Mouse (Mus musculus): ENCODE measurements around the gene Kxd1. TPM values are rescaled to one million over a fixed set of nuclear protein-coding genes. Genes with fewer than 3 reads are reported as not detected.

Kxd1 gene
- polyA plus RNA-seq, 1 experiment from 2014 or later = 59.0 TPM

GRCm38 (mm10) chr8:70503062-70503750 is 24.6 kb downstream of the Kxd1 start:
- WGBS = 15% methylated on average over 46 of the region's 46 CpGs
- Histone ChIP-seq H3K27ac (ENCODE audit: low read depth) (no peak overlapping the region), H3K4me2 (peak overlapping the region; percentile 12; the same call in 1 of the 2 replicates), H3K9ac (no peak overlapping the region), H3K36me3 (ENCODE audit: insufficient read depth) (peaks cover 24% of the 10 kb centered on the region), H3K27me3 (ENCODE audit: insufficient read depth, low read length) (peaks cover 43% of the 10 kb centered on the region), H3K4me3 (ENCODE audit: low read depth, low read length) (no peak overlapping the region), H3K9me3 (ENCODE audit: low read depth, low read length) (no peaks in the 10 kb centered on the region), H3K4me1 (ENCODE audit: insufficient read depth) (peaks cover 12% of the 10 kb centered on the region)
- DNase-seq = peak; percentile 88
- TF ChIP-seq CTCF (IDR thresholded peaks at IDR 0.05; ENCODE audit: low read depth) = peak; percentile 82
- ATAC-seq (ENCODE audit: insufficient read depth) = no peak

- DNase-seq = no peak
- WGBS = 42% methylated on average over 12 of the region's 12 CpGs
- no peak overlapping the region for H3K4me3 ChIP-seq (ENCODE audit: low read depth, low read length)
Observed at GRCm38 (mm10) chr8:70502540-70502939, 25.2 kb downstream of the Kxd1 start.

GRCm38 (mm10) chr8:70501820-70502529 is 25.8 kb downstream of the Kxd1 start:
- Histone ChIP-seq H3K36me3 (ENCODE audit: insufficient read depth) (peaks cover 12% of the 10 kb centered on the region), H3K9ac (no peak overlapping the region), H3K4me1 (ENCODE audit: insufficient read depth) (peaks cover 12% of the 10 kb centered on the region), H3K4me2 (peak overlapping the region; percentile 13; the same call in 1 of the 2 replicates), H3K4me3 (ENCODE audit: low read depth, low read length) (no peak overlapping the region), H3K27me3 (ENCODE audit: insufficient read depth, low read length) (peaks cover 54% of the 10 kb centered on the region), H3K9me3 (ENCODE audit: low read depth, low read length) (no peaks in the 10 kb centered on the region), H3K27ac (ENCODE audit: low read depth) (no peak overlapping the region)
- peak; percentile 47 for DNase-seq
- no peak for TF ChIP-seq CTCF (IDR thresholded peaks at IDR 0.05; ENCODE audit: low read depth)
- ATAC-seq (ENCODE audit: insufficient read depth) = no peak
- 16% methylated on average over 23 of the region's 23 CpGs for whole genome bisulfite sequencing

More at GRCm38 (mm10) chr8:70502540-70502939, 25.2 kb downstream of the Kxd1 start:
- Histone ChIP-seq H3K36me3 (ENCODE audit: insufficient read depth) (peaks cover 18% of the 10 kb centered on the region), H3K9me3 (ENCODE audit: low read depth, low read length) (no peaks in the 10 kb centered on the region), H3K4me2 (peak overlapping the region; percentile 13; the same call in 1 of the 2 replicates), H3K27me3 (ENCODE audit: insufficient read depth, low read length) (peaks cover 48% of the 10 kb centered on the region), H3K27ac (ENCODE audit: low read depth) (no peak overlapping the region), H3K9ac (no peak overlapping the region), H3K4me1 (ENCODE audit: insufficient read depth) (peaks cover 12% of the 10 kb centered on the region)
- no peak for ATAC-seq (ENCODE audit: insufficient read depth)
- no peak for TF ChIP-seq CTCF (IDR thresholded peaks at IDR 0.05; ENCODE audit: low read depth)

GRCm38 (mm10) chr8:70500386-70501301 is 27.1 kb downstream of the Kxd1 start:
- Histone ChIP-seq H3K4me3 (ENCODE audit: low read depth, low read length) (0 out of 2 replicates have a peak overlapping the region, but pooled peaks have one; percentile 6), H3K4me1 (ENCODE audit: insufficient read depth) (peaks cover 6% of the 10 kb centered on the region), H3K9ac (no peak overlapping the region), H3K4me2 (peak overlapping the region; percentile 43), H3K27me3 (ENCODE audit: insufficient read depth, low read length) (peaks cover 67% of the 10 kb centered on the region), H3K36me3 (ENCODE audit: insufficient read depth) (peaks cover 10% of the 10 kb centered on the region; the same call in 1 of the 2 replicates), H3K9me3 (ENCODE audit: low read depth, low read length) (no peaks in the 10 kb centered on the region), H3K27ac (ENCODE audit: low read depth) (no peak overlapping the region)
- no peak for TF ChIP-seq CTCF (IDR thresholded peaks at IDR 0.05; ENCODE audit: low read depth)
- WGBS = 10% methylated on average over 39 of the region's 39 CpGs
- ATAC-seq (ENCODE audit: insufficient read depth) (no peak), DNase-seq (no peak)

- Histone ChIP-seq H3K4me1 (ENCODE audit: insufficient read depth) (no peaks in the 10 kb centered on the region), H3K9ac (peak overlapping the region; percentile 54), H3K27ac (ENCODE audit: low read depth) (no peak overlapping the region)
Observed at GRCm38 (mm10) chr8:70495771-70496062, 32.0 kb downstream of the Kxd1 start.

GRCm38 (mm10) chr8:70495001-70495770 is 32.6 kb downstream of the Kxd1 start:
- Histone ChIP-seq H3K27ac (ENCODE audit: low read depth) (no peak overlapping the region), H3K9me3 (ENCODE audit: low read depth, low read length) (no peaks in the 10 kb centered on the region), H3K36me3 (ENCODE audit: insufficient read depth) (no peaks in the 10 kb centered on the region), H3K4me1 (ENCODE audit: insufficient read depth) (no peaks in the 10 kb centered on the region), H3K27me3 (ENCODE audit: insufficient read depth, low read length) (peaks cover 93% of the 10 kb centered on the region), H3K4me2 (peak overlapping the region; percentile 82), H3K4me3 (ENCODE audit: low read depth, low read length) (peak overlapping the region; percentile 50), H3K9ac (peak overlapping the region; percentile 54)
- WGBS = 2% methylated on average over 21 of the region's 21 CpGs
- no peak for DNase-seq
- no peak for TF ChIP-seq CTCF (IDR thresholded peaks at IDR 0.05; ENCODE audit: low read depth)
- ATAC-seq (ENCODE audit: insufficient read depth) = no peak

More at GRCm38 (mm10) chr8:70495771-70496062, 32.0 kb downstream of the Kxd1 start:
- DNase-seq (no peak), ATAC-seq (ENCODE audit: insufficient read depth) (no peak)
- TF ChIP-seq CTCF (IDR thresholded peaks at IDR 0.05; ENCODE audit: low read depth) = no peak
- no peaks in the 10 kb centered on the region for H3K9me3 ChIP-seq (ENCODE audit: low read depth, low read length)
- peak overlapping the region; percentile 82 for H3K4me2 ChIP-seq
- H3K4me3 ChIP-seq (ENCODE audit: low read depth, low read length) = peak overlapping the region; percentile 50
- WGBS = 10% methylated on average over 12 of the region's 12 CpGs
- H3K27me3 ChIP-seq (ENCODE audit: insufficient read depth, low read length) = peaks cover 93% of the 10 kb centered on the region
- H3K36me3 ChIP-seq (ENCODE audit: insufficient read depth) = no peaks in the 10 kb centered on the region
